Mouse (Mus musculus): ENCODE results near the gene Ccl27b.
"Not testable (repeated sequence)": the region's sequence is repeated elsewhere in the genome, so short reads cannot be mapped to it uniquely, and the experiment has no call there.

DNA sequence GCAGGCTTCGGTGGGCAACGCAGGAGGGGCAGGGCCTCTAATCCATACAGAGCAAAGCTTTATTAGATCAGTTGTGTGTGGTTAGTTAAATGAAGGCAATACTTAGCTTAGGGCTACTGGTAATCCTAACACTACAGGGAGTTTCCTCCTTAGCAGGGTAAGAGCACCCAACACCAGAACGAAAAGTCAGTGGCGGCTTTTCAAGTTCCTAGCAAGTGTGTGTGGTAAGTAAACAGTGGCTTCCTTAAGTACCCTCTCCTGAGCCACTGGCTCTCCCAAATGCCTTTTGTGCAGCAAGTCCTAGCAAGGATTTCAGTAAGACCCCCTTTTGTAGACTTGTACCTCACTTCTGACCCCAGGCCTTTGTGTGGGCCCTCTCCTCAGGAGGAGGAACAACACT, 20.4 kb downstream of the Ccl27b start:
- not testable (repeated sequence) for TF ChIP-seq CTCF (conservative IDR thresholded peaks at IDR 0.05; ENCODE audit: low read length); NANOG (IDR thresholded peaks at IDR 0.05; ENCODE audit: borderline replicate concordance, low read length); POU5F1 (IDR thresholded peaks at IDR 0.05; ENCODE audit: borderline replicate concordance, low read length)

Measured in E14TG2a.4 (cell line).